Mouse (Mus musculus) limb, embryonic 14.5 days (tissue): ENCODE measurements around the gene Rassf1. TPM values are rescaled to one million over a fixed set of nuclear protein-coding genes. Genes with fewer than 3 reads are reported as not detected.
A peak's percentile ranks its signal among the peaks of the same experiment; 100 is the strongest.

ENCODE experiments used
- ATAC-seq: fragments of 200-750 bp; cut with Nextera tagmentation; 2 replicates; pipeline ENCODE4 v1.8.0; 2017; ENCODE audit warnings: low read depth, moderate number of reproducible peaks, moderate TSS enrichment; ENCODE audit not compliant: low FRiP score
- DNase-seq: peaks from one replicate; pipeline ENCODE4 v3.0.0-alpha.2; 2015; ENCODE audit warnings: low spot score
- H3K27ac ChIP-seq: fragments of 300-500 bp; sonication (generic); replicated peaks from 2 replicates; pipeline ENCODE4 v1.5.1; 2014; ENCODE audit warnings: low read depth, mild to moderate bottlenecking, low read length, moderate library complexity, mixed read lengths
- H3K27me3 ChIP-seq: fragments of 300-500 bp; sonication (generic); 2 replicates; pipeline ENCODE4 v1.6.1; 2014; ENCODE audit warnings: low read length, mixed read lengths; ENCODE audit not compliant: control insufficient read depth, insufficient read depth
- H3K36me3 ChIP-seq: fragments of 300-500 bp; sonication (generic); 2 replicates; pipeline ENCODE4 v1.6.1; 2014; ENCODE audit warnings: mild to moderate bottlenecking, low read length, moderate library complexity, mixed read lengths; ENCODE audit not compliant: control insufficient read depth, insufficient read depth
- H3K4me1 ChIP-seq: fragments of 300-500 bp; sonication (generic); 2 replicates; pipeline ENCODE4 v1.6.1; 2014; ENCODE audit warnings: antibody characterized with exemption, low read length, mixed read lengths; ENCODE audit not compliant: control insufficient read depth, insufficient read depth
- H3K4me2 ChIP-seq: fragments of 300-500 bp; sonication (generic); replicated peaks from 2 replicates; pipeline ENCODE4 v1.6.1; 2014; ENCODE audit warnings: low read depth, mild to moderate bottlenecking, low read length, moderate library complexity; ENCODE audit not compliant: severe bottlenecking
- H3K4me3 ChIP-seq: fragments of 300-500 bp; sonication (generic); replicated peaks from 2 replicates; pipeline ENCODE4 v1.5.1; 2014; ENCODE audit warnings: low read length
- H3K9ac ChIP-seq: fragments of 300-500 bp; sonication (generic); 2 replicates; pipeline ENCODE4 v1.6.1; 2014; ENCODE audit warnings: mild to moderate bottlenecking, low read depth, low read length, moderate library complexity; ENCODE audit not compliant: severe bottlenecking
- H3K9me3 ChIP-seq: fragments of 300-500 bp; sonication (generic); 2 replicates; pipeline ENCODE4 v1.6.1; 2016; ENCODE audit warnings: low read length; ENCODE audit not compliant: control insufficient read depth
- POLR2A ChIP-seq: fragments of 200-500 bp; IDR thresholded peaks from 2 replicates; pipeline ENCODE4 v1.8.0; 2012; ENCODE audit warnings: inconsistent platforms, mild to moderate bottlenecking, moderate library complexity, borderline replicate concordance; ENCODE audit not compliant: insufficient read depth, insufficient read length; ENCODE audit errors: extremely low read depth
- WGBS: fragments of 180-500 bp; shearing (Covaris S2); extraction: QIAGEN DNeasy Blood & Tissue Kit; methylation state at CpG from one replicate; pipeline ENCODE4 v1.1.7; 2014; 5-methylcytosine and 5-hydroxymethylcytosine counted together
- polyA plus RNA-seq, 2 experiments: library from polyadenylated mRNA; depleted of rRNA in 1 of 2; stranded (reverse) in 1 of 2; unstranded in 1 of 2; fragments of >200 nt; fragmentation: Nextera tagmentation in 1 of 2; extraction: Ambion mirVana in 1 of 2; gene quantifications; 2 replicates each; pipeline versions ENCODE4 v1.2.1 to v1.2.3; 2012 to 2014

Gene Rassf1
- polyA plus RNA-seq, 2 experiments = 67.6 to 74.7 TPM

DNA sequence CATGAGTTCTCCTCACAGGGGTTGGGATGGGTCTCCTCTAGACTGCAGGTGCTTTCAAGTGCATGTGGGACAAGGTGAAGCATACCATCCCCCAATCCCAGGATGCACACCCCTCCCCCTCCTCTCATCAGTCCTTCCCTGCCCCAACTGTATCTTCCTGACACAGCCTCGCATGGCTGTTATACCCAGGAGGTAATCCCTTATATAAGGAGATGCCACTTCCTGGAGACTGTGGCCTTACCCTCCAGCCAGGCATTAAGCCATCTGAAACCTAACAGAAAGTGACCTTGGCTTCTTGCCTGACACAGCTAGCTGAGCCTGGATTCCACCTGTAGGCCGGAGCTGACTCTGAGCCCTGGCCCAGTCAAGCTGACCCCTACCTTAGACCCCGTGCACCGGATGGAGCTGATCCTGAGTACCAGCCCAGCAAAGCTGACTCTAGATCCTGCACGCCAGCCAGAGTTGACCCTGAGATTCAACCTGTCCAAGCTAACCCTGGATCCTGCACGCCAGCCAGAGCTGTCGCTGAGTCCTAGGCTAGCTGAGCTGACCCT is 31.2 kb downstream of the Rassf1 start:
- 89% methylated on average over 7 of the region's 7 CpGs for WGBS
- no peak for DNase-seq
- H3K36me3 ChIP-seq = peaks cover 13% of the 10 kb centered on the region
- no peak for TF ChIP-seq POLR2A
- H3K9me3 ChIP-seq = no peaks in the 10 kb centered on the region
- H3K4me2 ChIP-seq = no peak overlapping the region
- H3K9ac ChIP-seq = no peak overlapping the region
- H3K4me1 ChIP-seq = peaks cover 13% of the 10 kb centered on the region
- no peaks in the 10 kb centered on the region for H3K27me3 ChIP-seq
- H3K27ac ChIP-seq = no peak overlapping the region
- no peak overlapping the region for H3K4me3 ChIP-seq
- no peak for ATAC-seq

GRCm38 (mm10) chr9:107583174-107583573 is 31.8 kb downstream of the Rassf1 start:
- Histone ChIP-seq H3K9me3 (no peaks in the 10 kb centered on the region), H3K27ac (no peak overlapping the region), H3K4me1 (peaks cover 14% of the 10 kb centered on the region), H3K36me3 (peaks cover 13% of the 10 kb centered on the region), H3K27me3 (no peaks in the 10 kb centered on the region), H3K9ac (no peak overlapping the region), H3K4me3 (no peak overlapping the region), H3K4me2 (no peak overlapping the region)
- TF ChIP-seq POLR2A = no peak
- DNase-seq (no peak), ATAC-seq (no peak)
- 93% methylated on average over 14 of the region's 14 CpGs for WGBS

- 93% methylated on average over 5 of the region's 5 CpGs for WGBS
- no peaks in the 10 kb centered on the region for H3K9me3 ChIP-seq
- peaks cover 12% of the 10 kb centered on the region for H3K4me1 ChIP-seq
- peaks cover 27% of the 10 kb centered on the region for H3K36me3 ChIP-seq
- H3K27me3 ChIP-seq = no peaks in the 10 kb centered on the region
- H3K4me3 ChIP-seq = no peak overlapping the region
- ATAC-seq = no peak
- no peak overlapping the region for H3K4me2 ChIP-seq
- no peak for TF ChIP-seq POLR2A
- H3K9ac ChIP-seq = no peak overlapping the region
- no peak overlapping the region for H3K27ac ChIP-seq
- no peak for DNase-seq
These were observed 35.1 kb downstream of the Rassf1 start for GRCm38 (mm10) chr9:107586504-107586903.

DNA sequence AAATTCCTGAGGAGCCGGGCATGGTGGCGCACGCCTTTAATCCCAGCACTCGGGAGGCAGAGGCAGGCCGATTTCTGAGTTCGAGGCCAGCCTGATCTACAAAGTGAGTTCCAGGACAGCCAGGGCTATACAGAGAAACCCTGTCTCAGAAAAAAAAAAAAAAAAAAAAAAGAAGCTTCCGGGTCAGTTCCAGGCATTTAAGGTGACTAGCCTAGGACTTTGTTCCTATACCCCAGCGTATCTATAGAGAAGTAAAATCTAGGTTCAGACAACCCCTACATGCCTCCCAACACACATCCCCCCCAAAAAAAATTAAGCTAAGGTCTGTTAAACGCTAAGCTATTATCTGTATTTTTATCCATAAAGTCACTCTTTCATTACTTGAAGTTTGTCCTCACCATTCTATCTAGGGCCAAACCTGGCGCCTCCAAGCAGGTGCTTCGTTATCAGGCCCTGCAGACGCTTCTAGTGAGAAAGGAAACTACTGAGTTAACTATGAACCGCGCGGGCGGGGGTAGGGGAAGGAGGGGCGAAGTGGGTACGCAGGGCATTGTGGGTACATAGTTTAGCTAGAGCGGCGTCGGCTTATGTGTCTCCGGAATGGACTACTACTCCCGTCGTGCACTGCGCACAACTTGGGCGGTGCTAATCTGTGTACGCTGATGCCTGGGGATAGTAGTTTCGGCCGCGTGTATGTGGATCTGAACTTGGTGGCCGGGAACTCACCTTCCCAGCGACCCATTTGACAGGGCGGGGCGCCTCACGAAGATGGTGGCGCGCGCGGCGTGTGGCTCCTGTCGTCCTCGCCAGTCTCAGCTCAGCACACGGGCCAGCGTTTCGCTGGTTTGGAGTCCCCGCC is 35.8 kb downstream of the Rassf1 start, which contains the start of gene Ifrd2:
Ifrd2 (plus strand) TSS at position 669 of the 859 bp plus-strand sequence.
- no peaks in the 10 kb centered on the region for H3K27me3 ChIP-seq
- H3K4me1 ChIP-seq = peaks cover 7% of the 10 kb centered on the region
- H3K36me3 ChIP-seq = peaks cover 34% of the 10 kb centered on the region
- H3K27ac ChIP-seq = no peak within 1 kb of the TSS
- DNase-seq (peak; percentile 100), ATAC-seq (peak; percentile 99)
- H3K4me3 ChIP-seq = peak within 1 kb of the TSS; percentile 80
- H3K9ac ChIP-seq = peak within 1 kb of the TSS; percentile 63
- H3K4me2 ChIP-seq = peak within 1 kb of the TSS; percentile 76
- no peaks in the 10 kb centered on the region for H3K9me3 ChIP-seq
- 0 out of 2 replicates have a peak, but pooled peaks have one; percentile 11 for TF ChIP-seq POLR2A
- 15% methylated on average over 38 of the region's 46 CpGs for WGBS

DNA sequence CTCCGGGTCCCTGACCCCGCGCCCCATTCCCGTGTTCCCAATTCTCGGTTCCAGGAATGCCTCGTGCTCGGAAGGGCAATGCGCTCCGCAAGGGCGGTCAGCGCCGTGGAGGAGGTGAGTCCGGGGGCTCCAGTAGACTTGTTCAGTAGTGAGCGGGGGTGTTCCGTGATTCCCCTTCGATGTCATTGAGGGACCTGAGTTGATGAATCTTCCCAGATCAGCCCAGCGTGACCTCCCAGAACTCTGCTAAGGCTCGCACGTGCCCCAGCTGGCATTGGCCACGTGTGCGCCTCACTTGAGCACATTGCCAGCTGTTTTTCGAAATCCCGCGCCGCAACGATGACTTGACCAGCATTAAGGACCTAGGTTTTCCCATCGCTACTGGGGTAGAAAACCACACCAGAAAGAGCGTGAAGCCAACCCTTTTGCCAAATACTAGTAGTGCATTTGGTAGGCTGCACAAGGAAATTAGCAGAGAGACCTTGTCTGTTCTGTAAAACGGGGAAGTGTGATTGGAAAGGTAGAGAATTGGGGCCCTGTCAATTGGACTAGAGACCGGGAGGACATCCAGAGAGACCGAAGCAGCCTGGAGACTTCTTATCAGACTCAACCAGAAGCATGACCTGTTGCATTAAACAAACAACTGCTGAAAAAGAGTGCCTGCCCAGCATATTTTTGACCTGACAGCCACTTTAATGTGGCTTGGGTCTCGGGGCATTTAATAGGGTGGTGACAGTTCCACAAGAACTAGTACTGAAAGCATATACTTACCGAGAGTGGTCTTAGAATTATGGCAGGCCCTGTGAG is 36.7 kb downstream of the Rassf1 start:
- Histone ChIP-seq H3K4me2 (peak overlapping the region; percentile 76), H3K27ac (no peak overlapping the region), H3K36me3 (peaks cover 38% of the 10 kb centered on the region), H3K4me3 (peak overlapping the region; percentile 80), H3K4me1 (peaks cover 7% of the 10 kb centered on the region), H3K9me3 (no peaks in the 10 kb centered on the region), H3K9ac (peak overlapping the region; percentile 63), H3K27me3 (no peaks in the 10 kb centered on the region)
- 5% methylated on average over 33 of the region's 33 CpGs for WGBS
- ATAC-seq (no peak; the same call in 1 of the 2 replicates), DNase-seq (peak; percentile 40)
- TF ChIP-seq POLR2A = no peak
